Mouse (Mus musculus): ENCODE data around the gene Sypl.

The Sypl gene

DNA sequence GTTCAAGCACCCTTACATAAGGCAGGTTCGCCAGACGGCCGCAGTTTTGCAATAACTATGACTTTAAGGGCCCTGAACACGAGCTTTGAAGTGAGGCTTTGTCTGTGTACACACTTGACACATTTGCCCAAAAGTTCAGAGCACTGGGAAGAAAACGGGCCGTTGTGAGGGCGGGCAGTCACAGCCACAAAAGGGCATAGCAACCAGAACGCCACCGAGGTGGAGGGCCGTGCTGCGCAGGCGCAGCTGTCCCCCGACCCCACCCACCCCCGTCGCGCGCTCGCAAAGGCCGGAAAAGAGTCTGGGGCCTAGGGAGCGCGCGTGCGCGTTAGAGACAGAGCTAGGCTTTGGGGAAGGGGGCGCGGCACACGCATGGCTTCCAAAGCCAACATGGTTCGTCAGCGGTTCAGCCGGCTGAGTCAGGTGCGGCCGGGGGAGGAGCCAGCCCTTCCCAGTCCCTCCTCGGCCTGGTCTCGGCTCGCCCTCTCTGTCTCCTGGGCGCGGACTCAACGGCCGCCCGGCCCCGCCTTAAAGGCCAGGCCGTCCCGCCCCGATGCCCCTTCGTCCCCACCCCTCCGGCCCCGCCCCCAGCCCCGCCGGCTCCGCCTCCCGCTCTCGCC, at the start of gene Sypl:
Gene Sypl (plus strand): TSS at position 296 of the 620 bp plus-strand sequence.
- DNase-seq (ENCODE audit: low spot score in 2 of 2) = peak; percentile 95

DNA sequence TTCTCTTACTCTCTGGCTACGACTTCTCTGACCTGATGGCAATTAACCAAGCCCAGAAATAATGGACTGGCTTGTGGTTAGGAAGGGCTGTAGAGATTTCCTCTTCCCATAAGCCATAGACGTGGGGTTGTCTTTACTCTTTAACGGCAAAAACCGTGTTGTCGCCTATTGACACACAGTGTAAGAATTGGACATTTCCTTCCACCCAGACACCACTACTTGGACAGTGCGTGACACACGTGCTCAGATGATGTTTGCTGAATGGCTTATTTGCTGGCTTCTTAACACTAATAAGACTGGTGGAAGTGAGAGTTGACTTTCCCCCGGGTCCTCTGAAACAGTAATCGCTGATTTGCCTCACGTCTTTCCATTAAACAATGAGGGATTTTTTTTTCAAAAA, 44.0 kb upstream of the Sypl start:
- DNase-seq (ENCODE audit: low spot score in 2 of 2) = no peak

DNA sequence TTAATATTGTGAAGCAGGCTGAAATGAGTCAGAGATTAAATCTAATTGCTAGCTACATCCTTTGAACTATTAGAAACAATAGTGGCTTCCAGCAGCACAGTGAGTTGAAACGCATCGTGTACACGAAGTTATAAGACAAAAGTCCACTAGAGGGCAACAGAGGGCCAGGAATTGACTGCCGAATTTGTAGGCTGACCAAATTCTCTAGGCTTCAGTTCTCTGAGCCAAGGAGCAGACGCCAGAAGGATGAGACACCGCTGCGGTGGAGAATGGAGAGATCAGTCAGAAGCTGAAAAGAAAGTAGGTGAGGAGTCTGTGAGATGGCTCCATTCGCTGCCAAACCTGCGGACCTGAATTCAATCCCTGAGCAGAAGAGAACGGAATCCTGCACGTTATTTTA, 43.6 kb upstream of the Sypl start:
- DNase-seq (ENCODE audit: low spot score in 2 of 2) = peak; percentile 54 to 76

DNA sequence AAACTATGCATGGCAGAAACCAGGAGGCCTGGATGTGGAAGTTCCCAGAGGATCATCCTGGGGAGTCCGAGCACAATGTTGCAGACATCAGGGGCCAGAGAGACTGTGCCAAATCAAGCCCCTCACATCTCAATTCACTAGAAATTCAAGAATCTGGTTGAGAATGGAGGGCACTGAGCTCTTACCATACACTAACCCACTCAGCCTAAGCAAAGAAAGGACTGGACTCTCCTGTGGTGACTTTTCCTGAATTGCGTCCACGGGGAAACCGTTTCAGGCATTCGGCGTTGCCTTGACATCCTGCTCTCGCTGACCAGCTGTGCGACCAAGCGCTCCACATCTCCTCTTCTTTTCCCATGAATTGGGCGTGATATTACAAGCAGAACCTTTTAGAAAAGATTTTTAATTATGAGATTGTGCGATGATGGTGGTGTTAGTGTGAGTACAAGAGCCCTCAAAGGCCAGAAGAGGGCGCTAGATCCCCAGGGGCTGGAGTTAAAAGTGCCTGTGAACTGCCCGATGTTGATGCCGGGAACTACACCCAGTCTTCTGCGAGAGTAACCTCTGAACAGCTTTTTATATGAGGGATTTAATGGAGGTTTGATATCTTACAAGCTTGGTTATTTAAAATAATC, 43.0 kb upstream of the Sypl start:
- peak in 1 of 2 experiments; percentile 20 for DNase-seq (ENCODE audit: low spot score in 2 of 2)

DNA sequence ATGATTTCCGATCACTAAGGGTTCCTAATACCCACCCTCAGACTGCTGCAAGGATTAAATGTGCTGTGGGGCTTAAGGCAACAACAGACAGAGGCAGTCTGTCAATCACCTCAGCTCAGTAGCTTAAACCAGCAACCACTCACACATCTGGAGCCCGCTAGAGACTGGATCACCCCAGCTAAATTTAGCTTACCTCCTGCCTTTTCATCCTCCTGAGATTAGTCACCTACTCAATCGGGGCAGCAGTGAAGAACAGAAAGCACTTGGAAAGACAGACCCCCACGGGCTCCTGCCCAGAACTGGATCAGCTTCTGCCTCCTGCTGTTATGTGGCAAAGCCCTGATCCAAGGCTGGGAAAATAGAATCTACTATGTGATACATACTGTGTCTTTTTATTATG, 42.1 kb upstream of the Sypl start:
- DNase-seq (ENCODE audit: low spot score in 2 of 2) = no peak

DNA sequence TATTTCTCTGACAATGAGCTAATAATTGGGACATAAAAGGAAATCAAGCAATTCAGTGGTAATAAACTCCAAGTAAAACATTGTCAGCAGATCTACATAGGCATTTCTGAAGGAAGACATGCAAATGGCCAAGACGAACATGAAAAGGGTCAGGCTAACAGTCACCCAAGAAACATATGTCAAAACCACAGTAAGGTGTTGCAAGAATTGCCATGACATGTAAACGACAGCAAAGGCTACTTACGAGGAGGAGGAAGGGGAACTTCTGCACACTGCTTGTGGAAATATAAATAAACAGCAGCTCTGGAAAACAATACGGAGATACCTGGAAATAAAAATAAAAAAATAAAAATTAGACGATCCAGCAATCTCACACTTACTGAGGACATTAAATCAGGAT, 40.9 kb upstream of the Sypl start:
- DNase-seq (ENCODE audit: low spot score in 2 of 2) = no peak

DNA sequence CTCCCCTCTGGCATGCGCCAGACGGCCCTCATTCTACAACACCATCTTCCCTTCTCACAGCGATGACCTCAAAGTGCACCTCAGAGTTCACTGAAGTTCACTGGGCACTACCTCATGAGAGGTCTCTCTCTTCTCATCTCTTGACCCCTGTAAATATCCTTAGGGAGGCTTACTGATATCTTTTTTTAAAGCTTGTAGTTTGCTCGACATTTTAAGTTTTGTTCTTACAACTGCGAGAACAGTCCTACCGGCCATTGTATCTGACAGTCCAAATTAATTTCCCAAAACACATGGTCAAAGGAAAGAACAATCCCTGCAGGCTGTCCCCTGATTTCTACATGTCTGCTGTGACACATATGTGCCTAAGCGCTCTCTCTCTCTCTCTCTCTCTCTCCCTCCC, 35.0 kb upstream of the Sypl start:
- DNase-seq (ENCODE audit: low spot score in 2 of 2) = no peak

DNA sequence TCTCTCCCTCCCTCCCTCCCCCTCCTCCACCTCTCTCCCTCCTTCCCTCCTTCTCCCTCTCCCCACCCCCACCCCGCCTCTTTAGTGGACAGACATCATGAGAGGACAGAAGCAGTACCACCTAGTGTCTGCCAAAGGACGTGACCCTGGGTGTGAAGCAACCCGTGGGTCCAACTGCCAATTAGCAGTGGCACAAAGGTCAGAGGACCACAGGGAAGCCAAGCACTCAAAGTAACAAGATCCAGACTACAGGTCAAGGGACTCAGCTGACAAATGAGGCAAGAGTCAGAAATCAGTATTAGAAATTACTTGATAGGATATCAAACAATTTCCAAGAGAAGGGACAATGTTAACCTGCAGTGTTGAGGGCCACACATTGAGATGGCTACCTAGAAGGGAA, 34.6 kb upstream of the Sypl start:
- no peak for DNase-seq (ENCODE audit: low spot score in 2 of 2)

DNA sequence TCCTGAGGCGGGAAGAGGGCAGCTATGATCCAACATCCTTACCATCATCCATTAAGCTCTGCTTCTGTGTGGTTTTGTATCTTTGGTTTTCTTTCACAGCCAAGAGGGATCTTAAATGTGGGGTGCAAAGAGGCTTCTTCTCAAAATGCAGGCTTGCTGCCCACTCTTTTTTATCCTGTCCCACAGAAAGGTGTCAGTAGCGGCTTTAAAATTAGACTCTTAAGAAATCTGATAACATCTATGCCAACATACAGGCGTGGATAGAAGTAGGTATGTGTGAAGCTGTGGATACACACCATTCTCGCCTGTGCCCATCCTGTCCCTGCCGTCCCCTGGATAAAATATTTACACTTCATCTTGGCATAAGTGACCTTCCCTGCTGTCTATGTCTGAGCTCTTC, 34.2 kb upstream of the Sypl start:
- peak in 1 of 2 experiments; percentile 24 for DNase-seq (ENCODE audit: low spot score in 2 of 2)

DNA sequence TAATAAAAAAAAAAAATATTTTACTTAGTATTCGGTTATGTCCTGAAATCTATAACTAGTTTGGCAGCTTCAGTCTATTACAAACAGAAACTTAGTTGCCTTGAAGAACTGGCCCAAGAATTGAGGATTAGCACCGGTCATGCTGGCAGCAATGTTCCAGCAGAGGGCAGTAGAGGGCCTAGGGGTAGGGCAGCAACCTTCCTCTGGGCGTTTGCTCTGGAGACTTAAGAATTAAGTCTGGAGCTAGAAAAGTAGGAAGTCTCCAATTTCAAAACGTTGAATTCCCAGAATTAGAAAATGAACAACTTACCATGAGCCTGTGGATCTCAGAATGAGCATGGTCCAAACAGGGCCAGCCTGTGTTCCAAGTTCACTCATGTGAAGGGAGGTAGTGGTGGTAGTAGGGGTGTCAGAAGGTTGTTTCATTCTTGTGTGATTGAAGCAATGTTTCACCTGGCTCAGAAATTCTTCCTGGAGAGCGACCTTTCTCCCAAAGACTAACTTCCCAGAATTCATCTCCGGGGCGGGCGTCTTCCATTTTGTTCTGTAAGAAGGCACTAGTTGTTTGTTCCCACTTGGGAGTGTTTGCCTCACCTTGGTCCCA, 33.4 kb upstream of the Sypl start:
- DNase-seq (ENCODE audit: low spot score in 2 of 2) = peak; percentile 42 to 55

DNA sequence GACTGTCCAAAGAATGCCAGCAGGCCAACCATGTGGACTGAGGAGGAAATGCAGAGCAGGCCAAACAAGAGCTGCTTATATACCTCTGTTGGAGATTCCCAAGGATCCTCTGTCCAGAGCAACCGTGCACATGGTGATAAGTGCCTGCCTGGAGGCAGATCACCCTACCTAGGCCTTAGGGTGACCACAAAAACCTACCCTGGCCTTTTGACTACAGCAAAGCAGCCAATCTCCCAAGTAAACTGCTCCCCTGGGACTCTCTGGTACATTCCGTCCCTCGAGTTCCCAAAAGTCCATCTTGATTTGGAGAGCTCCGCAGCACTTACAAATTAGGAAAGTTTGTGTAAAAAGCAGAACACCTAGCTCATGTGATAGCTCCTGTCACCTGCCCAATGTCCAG, 32.6 kb upstream of the Sypl start:
- no peak for DNase-seq (ENCODE audit: low spot score in 2 of 2)

DNA sequence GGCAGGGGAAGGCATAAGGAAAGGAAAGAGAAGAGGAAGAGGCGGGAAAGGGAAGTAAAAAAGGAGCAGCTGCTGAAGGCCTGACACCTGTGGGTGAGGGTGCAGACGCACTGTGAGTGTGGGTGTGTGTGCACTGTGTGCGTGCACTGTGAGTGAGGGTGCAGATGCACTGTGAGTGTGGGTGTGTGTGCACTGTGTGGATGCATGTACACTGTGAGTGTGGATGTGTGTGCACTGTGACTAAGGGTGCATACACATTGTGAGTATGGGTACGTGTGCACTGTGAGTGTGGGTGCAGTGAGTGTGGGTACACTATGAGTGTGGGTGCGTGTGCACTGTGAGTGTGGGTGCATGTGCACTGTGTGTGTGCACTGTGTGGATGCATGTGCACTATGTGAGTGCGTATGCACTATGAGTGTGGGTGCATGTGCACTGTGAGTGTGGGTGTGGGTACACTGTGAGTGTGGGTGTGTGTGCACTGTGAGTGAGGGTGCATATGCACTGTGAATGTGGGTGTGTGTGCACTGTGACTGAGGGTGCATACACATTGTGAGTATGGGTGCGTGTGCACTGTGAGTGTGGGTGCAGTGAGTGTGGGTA, 32.1 kb upstream of the Sypl start:
- DNase-seq (ENCODE audit: low spot score in 2 of 2) = no peak

DNA sequence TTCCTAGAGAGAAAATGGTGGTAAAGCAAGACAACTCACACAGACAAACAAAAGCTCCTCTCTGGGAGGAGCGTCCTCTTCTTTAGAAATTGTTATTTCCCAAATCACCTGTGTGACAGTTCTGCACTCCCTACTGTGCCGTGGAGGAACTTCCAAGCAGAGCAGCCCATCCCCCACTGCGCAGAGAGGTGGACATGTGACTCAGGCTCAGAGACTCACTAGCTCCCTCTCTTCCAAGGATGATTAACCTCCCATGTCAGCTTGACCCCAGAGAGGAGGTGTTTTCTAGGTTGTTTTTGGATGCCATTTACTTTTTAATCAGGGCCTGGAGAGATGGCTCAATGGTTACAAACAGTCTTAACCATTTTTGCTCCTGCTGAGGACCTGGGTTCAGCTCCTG, 29.4 kb upstream of the Sypl start:
- no peak for DNase-seq (ENCODE audit: low spot score in 2 of 2)

DNA sequence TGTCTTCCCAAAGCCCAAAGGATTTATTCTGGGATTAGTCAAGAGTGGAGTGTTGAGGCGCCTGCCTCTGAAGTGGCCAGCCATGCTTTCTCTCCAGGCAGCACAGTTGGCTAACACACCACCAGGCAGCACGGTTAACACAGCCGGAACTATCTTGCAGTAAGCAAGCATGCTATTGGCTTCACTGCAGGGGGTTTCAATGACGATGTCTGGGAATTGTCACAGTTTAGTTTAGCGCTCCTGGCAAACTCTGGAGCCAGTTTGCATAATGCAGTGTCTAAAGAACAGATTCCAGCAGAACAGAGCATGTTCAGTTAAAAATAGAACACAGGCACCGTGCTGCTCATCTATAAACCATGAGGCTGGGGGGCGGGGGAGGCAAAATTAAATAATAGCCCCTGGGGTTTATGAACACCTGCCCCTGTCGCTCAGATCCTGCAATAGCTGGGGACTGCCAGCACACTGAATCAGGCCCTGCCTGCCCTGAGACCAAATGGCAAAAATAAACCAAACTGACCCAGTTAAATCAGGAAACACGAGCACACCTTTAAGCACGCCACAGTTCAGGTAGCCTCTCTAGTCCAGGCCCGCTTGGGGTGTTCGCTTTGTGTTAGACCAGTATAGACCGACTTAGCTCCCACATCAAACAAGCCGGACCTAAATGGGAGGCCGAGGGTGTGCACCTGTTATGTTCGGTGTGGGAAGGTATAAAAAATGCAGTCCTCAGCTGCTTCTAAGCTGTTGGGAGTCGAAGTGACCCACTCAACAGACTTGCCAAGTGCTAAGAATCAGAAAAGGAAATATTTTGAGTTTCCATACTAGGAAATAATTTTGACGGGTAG, 27.1 kb upstream of the Sypl start:
- DNase-seq (ENCODE audit: low spot score in 2 of 2) = peak; percentile 40 to 74

DNA sequence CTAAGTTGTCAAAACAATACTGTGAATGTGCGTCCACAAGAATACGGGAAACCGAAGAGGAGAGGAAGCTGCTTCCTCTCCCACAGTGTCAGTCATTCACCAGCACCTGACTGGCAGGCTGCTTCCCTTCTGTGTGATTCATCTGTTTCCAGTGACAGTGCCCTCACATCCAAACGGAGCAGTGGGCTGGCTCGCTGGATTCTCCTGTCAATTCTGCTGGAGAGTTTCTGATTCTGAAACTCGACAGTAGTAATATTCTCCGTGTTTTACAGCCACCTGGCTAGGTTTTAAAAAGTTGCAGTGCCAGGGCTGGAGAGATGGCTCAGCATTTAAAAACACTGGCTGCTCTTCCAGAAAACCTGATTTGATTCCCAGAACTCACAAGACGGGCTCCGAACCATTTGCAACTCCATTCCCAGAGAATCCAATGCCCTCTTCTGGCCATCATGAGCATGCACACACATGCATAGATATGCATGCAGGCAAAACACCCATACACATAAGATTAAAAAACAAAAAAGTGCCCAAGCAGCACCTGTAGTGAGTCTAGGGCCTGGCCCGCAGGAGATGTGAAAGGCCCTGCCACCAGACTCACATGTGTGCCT, 26.4 kb upstream of the Sypl start:
- DNase-seq (ENCODE audit: low spot score in 2 of 2) = peak; percentile 17 to 23

DNA sequence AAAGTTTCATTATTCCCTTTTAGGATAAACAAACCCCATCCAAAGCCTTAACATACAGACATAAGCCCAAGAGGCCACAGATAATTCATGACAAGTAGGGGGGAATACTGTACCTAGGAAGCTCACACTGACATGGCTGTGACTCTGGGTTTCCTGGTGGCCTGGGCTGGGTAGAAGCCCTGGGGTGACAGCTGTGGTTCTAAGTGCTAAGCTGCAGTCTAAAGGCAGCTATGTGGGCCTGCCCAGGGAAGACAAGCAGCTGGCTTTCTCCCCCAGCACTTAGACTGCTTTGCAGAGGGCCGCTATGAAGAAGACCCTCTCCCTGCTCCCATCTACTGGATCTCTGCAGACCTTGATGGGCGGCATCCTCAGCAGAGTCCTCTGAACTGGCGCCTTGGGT, 25.5 kb upstream of the Sypl start:
- no peak for DNase-seq (ENCODE audit: low spot score in 2 of 2)

DNA sequence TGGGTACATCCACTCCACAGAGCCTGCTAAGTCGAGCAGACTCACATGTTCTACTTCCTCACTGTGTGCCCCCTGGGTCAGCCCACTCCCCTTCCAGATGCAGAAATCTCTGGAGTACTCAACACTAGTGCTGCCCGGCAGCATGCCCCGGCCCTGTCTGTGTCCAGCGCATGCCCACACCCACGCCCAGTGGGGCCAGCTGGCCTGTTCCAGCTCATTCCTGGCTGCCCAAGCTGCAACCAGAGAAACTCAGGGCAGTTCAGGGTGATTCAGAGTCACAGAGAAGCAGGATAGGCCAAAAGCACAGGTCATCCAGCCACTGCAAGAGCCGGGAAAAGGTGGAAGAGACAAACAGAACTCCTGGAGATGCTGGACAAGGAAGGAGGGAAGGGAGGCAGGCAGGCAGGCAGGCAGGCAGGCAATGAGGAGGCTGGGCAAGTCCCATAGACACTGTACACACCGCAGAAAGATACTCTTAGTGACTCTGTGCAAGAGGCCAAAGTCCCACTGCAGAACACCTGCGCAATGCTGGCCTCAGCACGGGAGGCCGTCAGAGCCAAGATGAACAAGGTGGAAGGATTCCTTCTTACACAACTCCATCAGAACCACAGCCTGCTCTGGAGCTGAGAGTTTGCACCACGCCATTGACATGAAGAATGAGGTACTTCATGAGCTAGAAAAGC, 23.7 kb upstream of the Sypl start:
- no peak for DNase-seq (ENCODE audit: low spot score in 2 of 2)

DNA sequence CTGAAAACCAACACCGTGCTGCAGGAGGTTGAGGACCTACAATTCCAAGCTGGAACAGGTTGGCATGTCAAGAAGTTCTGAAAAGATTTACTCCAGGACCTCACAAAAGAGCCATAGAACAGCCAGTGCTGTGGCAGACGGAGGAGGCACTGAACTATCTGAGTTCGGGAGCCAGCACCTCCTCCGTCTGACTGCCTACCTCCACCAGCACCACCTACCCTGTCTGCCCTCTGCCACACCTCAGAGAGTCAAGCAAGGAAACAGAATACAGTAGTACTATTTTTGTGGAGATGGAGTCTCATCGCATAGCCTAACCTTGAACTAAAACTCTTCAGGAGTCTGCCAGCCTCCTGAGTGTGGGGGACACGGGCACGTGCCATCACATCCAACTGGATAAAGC, 23.1 kb upstream of the Sypl start:
- no peak for DNase-seq (ENCODE audit: low spot score in 2 of 2)

DNA sequence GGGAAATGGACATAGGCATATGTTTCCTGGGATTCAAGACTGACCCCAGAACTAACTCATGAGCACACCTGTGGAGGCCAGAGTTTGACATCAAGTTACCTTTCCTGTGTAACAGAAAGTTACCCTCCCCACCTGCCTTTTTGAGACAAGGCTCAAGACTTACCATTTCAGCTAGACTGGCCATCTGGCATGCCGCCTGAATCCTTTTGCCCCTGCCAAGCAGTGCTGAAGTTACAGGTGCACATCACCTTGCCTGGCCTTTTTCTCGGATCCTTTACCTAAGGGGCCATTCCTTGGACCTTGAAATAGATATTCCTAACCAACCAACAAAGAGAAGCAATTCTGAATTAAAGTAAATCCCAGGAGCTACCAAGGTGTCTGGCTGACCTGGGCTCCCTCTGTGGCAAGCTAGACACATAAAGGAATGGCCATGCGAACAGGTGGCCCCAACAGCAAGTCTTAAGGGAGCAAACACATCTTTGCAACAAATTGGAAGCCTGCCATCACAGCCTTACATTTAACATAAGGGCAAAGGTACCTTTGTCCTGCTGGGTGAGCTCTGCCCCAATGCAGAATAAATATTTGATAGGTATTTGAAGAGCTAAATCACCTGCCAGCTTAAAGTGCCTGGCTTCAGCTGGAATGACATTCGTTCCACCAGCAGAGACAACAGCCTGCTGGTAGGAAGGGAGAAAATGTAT, 17.3 kb upstream of the Sypl start:
- DNase-seq (ENCODE audit: low spot score in 2 of 2) = no peak

DNA sequence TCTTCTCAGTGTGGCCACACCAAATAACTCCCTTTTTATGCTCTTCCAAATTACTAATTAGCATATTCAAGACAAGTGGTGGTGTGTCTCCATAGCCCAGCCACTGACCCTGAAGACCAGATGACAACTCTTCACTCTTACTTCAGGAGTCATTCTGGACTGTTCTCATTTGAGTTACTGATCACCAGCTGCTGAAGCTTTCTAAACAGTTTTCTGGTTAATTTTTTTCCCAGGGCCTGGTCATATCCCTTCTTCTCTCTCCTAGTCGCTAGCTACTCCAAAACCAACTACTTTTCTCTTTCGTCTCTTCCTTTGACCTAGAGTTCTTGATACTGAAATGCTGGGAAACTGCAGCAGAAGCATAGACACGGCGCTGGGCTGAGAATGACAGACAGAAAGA, 12.6 kb upstream of the Sypl start:
- DNase-seq (ENCODE audit: low spot score in 2 of 2) = no peak

DNA sequence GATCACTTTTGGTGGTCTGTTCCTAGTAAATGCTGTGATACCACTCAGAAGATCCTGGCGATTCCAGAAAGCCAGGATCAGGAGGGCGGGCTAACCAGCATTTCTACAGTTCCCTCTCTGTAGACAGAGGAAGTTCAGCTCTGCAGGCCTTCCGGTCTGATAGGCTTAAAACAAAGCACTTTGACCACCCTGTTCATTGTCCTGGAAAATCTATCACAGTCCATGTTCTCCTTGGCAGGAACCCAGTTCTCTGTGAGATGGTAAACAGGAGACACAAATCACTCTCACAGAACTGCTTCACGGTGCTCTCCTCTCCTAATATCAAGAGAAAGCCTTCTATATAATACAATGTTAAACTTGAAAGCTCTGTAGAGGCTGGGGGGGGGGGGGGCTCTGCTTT, 10.3 kb upstream of the Sypl start:
- no peak for DNase-seq (ENCODE audit: low spot score in 2 of 2)

All from frontal cortex, postnatal 36 days (tissue).